Mouse (Mus musculus): ENCODE results near the gene A930017K11Rik.

A930017K11Rik gene

DNA sequence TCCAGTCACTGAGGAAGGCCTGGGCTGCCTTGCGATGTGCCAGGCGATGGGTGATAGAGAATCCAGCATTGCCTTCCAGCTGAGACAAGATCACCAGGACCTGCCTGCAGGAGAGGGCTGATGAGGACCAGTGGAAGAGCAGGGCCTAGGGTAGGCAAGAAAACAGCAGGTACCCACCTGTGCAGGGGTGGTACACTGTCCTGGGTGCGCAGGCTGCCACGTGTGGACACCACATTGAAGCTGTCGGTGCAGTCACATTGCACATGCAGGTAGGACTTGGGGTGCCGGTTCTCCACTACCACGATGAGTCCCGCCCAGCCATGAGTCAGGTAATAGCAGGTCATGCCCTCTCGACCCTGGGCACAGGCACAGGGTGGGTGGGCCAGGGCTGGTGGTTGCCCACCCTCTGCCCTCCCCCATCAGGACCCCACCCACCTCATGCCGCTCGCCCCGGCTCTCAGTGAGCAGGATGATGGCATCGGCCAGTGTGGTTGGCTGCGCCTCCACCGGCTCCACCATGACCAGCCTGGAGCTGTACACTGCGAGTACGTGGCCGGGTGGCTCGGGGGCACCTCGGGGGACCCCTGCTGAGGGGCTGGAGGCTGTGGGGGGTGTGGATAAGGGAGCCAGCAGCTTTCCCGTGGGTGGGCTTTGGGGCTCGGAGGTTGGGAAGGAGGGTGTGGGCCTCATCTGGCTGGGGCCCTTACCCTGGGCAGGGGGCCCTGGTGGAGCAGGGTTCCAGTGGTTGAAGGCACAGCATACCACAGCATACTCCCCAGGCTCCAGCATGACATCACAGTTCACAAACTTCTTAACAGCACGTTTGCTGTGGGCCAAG lies 7.5 kb upstream of the A930017K11Rik start:
- in situ Hi-C loops (cut with MboI; ENCODE audit: low sequenced_read_pairs), result no loop called here

DNA sequence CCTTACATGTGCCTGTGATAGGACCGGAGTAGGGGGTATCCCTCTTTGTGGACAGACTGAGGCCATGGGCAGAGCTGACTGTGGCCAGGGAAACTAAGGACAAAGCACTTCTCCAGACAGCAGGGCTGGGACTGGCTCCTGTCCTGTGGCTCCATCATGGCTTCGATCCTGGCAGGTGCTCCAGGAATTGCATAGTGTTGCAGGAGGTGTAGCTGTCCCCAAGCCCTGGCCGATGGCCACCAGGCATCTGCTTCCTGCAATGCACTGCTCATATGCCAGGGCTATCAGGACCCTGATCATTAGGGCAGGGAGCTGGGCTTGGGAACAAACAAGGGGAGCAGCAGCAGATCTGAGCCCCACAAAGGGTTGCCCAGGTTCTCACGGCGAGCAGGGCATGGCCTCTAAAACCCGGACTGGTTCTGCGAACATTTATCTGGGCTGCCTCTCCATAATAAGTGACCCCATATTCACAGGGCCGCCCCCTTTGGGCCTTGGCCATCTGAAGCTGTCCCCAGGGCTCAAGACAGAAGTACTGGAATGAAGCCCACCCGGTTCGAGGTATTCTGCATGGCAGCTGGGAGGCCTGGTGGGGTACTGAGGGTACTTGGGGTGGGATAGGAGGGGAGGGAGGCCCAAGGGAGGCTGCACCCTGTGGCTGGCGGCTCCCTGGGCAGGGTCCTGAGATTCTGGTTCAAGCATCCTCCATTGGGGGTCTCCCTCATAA lies 6.6 kb upstream of the A930017K11Rik start:
- in situ Hi-C loops (cut with MboI; ENCODE audit: low sequenced_read_pairs), result no loop called here

DNA sequence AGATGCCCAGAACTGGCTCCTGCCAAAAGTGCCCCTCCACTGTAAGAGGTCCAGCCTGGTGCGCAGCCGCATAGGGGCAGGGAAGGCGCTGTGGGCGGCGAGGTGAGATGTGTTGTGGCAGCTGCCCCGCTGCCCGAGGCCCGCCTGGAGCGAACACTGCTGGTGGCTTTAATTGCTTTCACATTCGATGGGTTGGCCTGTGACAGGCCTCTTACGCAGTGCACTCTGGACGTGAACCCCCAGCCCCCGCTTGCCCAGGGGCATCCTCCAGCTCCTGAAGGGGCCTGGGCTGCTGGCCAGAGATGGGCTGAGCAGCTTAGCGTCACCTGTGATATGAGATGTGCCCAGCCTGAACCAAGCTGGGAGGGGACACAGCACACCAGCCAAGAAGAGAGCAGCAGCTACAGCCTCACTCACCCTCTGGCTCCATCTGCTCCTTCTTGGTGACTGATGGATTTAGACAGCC lies 5.3 kb upstream of the A930017K11Rik start:
- in situ Hi-C loops (cut with MboI; ENCODE audit: low sequenced_read_pairs), result no loop called here

DNA sequence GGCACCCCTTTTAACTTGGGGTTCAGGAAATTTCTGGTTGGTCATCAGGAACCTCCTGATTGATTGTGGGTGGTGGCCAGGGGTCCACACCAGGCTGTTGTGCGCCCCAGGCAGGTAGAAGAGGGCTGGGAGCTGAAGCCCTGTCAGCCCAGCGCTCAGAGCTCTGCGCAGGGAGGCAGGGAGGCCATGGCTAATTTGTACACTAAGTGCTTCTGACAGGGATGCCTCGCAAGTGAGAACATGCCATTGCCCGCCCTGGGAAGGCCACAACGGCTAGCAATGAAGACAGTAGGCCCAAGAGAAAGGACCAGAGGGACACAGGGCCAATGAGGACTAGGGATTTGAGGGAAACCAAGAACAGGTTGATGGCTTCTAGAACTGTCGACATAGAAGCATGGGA lies 4.3 kb upstream of the A930017K11Rik start:
- in situ Hi-C loops (cut with MboI; ENCODE audit: low sequenced_read_pairs), result no loop called here

DNA sequence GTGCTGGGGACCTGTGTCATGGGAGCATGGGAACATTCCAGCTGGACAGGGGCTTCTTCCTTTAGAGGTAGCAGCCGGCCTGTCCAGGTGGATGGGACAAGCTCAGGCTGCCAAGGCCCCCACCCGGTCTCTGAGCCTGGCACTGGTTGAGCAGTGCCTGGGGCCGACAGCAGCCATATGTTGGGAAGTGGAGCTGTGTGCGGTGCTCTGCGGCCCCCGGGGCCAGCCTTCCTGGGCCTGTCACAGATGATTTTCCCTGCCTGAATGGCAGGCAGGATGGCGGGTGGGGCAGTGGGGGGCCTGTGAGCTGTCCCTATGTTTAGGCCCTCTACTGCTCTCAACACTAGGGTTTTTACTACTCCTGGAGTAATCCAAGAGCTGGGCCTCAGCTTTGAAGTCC lies 3.8 kb upstream of the A930017K11Rik start:
- in situ Hi-C loops (cut with MboI; ENCODE audit: low sequenced_read_pairs), result no loop called here

DNA sequence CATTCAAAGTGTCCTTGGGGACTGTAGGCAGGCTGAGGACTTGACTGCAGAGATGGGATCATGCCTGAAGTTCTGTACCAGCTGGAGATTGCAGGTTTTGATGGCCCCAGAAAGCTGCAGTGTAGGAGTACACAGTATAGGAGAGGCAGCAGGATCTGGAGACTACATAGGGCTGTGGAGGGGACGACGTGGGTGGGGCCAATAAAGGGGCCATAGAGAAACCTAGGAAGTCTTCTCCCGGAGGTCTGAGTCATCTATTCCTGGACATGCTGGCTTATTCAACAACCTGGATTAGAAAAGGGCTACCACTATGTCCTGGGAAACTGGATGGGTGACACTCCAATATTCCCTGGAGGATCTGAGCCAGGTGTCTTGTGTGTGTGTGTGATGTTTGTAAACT lies 3.4 kb upstream of the A930017K11Rik start:
- in situ Hi-C loops (cut with MboI; ENCODE audit: low sequenced_read_pairs), result no loop called here

DNA sequence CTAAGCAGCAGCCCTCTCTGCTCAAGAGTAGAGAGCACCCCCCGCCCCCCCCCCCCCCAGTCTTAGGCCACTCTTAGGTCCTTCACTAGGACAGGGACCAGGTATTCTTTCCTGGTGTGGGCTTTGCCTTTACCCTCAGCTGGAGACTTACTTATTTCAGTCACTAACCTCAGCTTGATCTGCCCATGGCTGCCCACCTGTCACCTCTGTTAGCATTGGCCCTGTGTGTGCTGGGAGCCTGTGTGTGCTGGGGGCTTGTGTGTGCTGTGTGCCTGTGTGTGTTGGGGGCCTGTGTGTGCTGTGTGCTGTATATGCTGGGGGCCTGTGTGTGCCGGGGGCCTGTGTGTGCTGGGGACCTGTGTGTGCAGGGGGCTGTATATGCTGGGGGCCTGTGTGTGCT lies 2.3 kb upstream of the A930017K11Rik start:
- in situ Hi-C loops (cut with MboI; ENCODE audit: low sequenced_read_pairs), result no loop called here

DNA sequence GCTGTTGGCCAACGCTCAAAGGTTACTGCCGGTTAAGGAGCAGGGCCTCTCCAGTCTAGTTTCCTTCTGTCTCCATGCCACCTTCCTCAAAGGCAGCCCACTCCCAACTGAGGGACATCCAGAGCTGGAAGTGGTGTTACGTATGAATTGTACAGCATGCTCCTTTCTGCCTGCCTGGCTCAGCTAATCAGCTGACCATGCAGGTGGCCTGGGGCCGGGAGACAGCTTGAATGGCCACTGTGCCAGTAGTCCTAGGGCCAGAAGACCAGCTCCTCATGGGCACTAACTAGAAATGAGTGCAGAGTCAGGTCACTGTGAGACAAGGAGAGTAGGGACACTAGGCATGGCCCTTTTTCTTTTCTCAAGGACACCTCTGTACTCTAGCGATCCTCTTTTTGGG lies 796 bp upstream of the A930017K11Rik start:
- in situ Hi-C loops (cut with MboI; ENCODE audit: low sequenced_read_pairs), result no loop called here

DNA sequence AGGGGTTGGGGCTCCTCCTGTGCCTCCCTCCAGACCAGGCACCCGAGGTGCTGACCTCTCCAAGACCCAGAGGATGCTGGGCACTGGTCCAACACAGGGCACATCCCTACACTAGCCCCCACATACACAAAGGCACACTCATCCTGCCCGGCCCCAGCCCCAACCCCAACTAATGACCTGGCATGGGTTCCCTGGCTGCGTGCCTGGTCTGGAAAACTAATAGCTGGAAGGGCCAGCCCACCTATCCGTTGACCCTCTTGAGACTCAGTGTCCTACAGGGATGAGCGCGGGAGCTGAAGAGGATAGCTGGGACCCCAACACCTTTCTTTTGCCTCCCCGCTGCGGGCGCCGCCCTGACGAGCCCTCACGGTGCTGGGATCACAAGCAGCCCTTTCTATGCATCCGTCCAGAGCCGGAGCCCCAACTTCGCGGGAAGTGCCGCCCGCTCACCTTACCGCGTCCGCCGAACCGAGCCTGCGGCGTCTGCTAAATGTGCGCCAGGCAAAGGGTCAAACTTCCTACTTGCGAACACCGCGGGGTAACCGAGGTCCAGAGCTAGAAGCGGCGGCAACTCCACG lies 1.1 kb downstream of the A930017K11Rik start:
- in situ Hi-C loops (cut with MboI; ENCODE audit: low sequenced_read_pairs), result no loop called here

DNA sequence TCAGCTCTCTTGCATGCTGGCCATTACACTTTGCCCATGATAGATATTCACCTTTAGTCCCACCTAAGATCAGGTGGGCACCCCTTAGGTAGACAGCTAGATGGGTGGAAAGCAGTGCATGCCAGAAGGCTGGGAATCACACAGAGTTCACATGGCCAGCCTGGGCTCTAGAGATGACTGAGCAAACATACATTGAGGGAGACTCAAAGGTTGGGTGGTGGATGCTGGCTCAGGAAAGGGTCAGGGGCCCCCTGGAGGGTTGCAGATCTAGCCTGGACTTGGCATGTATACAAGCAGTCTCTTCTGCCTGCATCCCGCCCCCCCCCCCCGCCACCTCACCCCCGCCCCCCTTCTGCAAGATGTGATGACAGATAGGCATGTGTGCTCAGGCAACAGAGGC lies 1.7 kb downstream of the A930017K11Rik start:
- in situ Hi-C loops (cut with MboI; ENCODE audit: low sequenced_read_pairs), result no loop called here

DNA sequence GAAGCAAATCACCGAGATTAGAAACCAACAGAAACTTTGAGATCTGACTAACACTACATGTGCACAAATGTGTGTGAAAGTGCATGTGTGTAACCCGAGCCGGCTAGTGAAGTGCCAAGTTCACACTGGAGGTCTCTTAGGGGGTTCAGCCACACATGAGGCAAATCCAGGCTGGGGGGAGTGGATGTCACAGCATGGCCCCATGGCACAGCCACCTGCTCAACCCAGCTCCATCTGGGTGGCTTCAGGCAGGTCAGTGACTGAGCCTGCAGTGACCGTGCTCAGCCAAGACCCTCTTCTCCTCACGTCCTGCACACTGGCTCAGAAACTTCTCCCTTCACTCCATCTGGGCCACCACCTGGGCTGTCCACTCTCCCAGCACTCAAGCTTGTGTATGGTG lies 2.4 kb downstream of the A930017K11Rik start:
- in situ Hi-C loops (cut with MboI; ENCODE audit: low sequenced_read_pairs), result no loop called here

DNA sequence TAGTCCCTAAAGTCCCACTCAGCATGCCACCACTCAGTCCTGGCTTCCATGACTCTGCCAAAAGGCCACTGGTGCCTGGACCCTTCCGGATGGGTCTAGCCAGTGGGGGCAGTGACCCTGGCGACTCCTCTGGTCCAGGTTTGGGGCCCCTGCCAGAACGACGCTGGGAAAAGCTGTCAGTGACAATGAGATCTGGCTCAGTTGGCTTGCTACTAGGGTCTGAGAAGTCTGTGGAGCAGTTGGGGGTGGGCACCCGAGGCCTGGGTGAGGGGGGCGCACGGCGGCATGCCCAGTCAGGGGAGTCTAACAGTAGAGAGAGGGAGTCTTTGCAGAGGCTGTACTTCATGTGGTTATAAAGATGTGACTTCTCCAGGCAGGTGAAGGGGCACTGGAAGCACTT lies 4.3 kb downstream of the A930017K11Rik start:
- in situ Hi-C loops (cut with MboI; ENCODE audit: low sequenced_read_pairs), result no loop called here

DNA sequence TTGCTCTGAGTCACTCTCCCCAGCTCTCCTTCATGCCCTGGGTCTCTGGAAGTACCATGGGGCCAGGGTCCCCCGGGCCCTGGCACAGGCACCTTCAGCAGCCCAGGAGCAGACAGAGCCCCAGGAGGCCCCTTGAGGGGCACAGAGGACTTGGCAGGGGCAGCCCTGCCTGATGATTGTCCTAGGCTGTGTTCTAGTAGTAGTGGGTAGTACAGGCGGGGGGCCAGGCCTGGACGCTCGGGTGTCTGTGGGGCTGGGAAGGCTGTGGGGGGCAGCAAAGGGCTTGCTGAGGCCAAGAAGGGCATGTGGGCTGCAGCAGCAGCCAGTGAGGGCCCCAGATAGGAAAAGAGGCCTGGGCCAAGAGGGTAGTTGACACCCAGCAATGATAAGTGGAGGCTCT lies 4.8 kb downstream of the A930017K11Rik start:
- in situ Hi-C loops (cut with MboI; ENCODE audit: low sequenced_read_pairs), result no loop called here

DNA sequence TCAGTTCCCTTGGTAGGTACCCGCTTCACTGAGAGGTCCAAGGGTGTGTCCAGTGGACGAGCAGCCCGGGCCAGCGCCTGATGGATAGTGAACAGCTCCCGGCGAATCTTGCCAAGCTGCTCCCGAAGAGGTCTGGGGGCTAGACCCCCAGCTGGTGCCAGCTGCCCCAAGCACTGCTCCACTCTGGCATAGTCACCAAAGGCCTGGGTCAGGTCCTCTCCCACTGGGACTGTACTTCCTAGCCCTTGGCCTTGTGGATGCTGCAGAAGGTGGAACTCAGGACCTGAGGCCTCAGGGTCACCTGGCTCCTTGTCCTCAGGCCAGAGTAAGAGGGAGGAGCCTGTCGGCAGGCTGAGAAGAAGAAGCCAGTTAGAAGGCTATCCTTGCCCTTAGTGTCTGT lies 5.5 kb downstream of the A930017K11Rik start:
- in situ Hi-C loops (cut with MboI; ENCODE audit: low sequenced_read_pairs), result no loop called here

DNA sequence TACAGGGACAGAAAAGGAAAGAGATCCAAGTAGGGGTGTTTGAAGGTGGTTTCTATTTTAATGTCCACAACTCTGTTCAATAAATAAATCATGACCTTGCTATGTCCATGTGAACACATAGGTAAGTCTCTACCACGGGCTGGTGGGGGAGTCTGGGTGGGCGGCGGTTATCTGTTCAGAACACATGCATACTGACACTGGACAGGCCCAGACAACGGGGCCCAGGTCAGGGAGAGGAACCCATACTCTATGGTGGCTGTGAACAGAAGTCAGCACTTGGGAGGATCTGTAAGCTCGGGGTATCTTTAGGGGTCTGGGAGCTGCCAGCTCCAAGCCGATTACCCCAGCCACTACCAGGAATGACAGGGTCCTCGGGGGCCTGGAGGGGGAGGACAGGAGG lies 6.0 kb downstream of the A930017K11Rik start:
- in situ Hi-C loops (cut with MboI; ENCODE audit: low sequenced_read_pairs), result no loop called here

DNA sequence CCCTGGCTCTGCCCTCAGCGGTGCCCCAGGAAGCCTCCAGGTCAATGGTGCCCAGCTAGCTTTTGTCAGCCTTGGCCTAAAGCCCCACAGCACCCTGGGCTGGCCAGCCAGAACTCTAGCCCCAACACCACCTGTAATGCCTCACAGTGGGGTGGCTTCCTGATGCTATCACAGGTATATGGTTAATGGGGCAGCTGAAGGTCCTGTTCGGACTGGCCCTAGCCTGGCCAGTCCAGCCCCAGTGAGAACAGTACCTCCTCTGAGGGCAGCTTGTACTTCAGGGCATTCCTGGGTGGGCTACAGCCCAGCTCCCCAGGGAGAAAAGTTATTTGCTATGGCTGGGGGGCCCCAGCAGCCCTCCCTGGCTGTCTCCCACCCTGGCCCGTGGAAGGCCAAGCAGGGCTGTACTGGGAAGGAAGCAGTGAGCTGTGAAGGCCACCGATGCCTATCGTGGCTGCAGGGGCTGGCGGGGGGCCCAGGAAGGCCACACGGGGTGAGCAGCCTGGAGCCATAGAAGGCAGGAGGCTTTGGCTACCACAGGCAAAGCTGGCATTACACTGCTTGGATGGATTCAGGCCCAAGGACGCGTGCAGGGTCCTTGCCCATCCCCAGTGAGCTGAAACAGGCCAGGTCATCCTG lies 6.7 kb downstream of the A930017K11Rik start:
- in situ Hi-C loops (cut with MboI; ENCODE audit: low sequenced_read_pairs), result no loop called here

DNA sequence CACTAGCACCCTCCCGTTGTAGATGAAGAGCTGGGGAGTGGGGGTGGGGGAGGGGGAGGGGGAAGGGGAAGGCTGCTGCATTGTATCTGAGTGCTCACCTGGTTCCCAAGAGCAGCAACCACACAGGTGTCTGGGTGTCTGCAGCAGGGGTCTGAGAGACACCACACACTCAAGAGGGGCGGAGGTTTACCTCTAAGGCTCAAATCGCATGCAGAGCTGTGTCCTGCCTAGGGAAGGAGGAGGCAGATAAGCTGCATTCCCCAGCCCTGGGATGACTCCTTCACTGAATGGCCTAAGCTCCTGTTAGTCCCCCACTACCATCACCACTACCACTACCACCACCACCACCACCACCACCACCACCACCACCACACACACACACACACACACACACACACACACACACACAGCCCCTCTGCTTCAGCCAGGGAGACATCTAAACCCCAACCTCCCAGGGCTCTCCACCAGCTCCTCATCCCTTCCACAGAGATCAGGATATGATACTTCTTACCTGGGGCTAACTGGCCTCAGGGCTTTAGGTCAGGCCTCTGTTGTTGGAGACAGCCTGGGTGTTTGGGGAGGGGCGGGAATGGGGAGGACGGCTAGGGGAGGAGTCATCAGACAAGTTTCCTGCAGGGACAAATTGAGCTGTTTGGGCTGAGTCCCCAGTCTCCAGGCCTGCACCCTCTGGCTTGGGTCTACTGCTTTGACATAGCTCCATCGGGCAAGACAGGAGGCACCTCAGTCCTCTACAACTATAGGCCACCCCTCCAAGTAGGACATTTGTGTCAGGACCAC lies 7.8 kb downstream of the A930017K11Rik start, which contains the start of the genes Pigq and Nhlrc4:
Gene Pigq, minus strand, starts transcription at position 571 of the 798 bp plus-strand sequence.
Gene Nhlrc4, minus strand, starts transcription at position 596 of the 798 bp plus-strand sequence.
- in situ Hi-C loops (cut with MboI; ENCODE audit: low sequenced_read_pairs), result no loop called here

DNA sequence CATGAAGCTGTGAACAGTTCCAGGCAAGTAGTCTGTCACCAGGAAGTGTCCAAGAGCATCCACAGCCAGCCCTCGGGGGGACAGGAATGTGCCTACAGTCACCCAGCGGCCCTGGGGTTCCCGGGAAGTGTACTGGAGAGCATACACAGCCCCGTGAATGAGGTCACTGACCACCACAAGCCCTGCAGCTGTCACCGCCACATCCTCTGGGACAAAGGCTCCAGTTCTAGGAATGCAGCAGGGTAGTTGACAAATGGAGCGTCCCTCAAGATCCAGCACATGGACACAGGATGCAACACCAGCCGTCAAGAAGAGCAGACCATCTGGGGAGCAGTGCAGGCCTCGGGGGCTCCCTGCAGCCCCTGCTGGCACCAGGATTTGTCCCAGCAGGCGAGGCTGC lies 8.6 kb downstream of the A930017K11Rik start:
- in situ Hi-C loops (cut with MboI; ENCODE audit: low sequenced_read_pairs), result no loop called here

DNA sequence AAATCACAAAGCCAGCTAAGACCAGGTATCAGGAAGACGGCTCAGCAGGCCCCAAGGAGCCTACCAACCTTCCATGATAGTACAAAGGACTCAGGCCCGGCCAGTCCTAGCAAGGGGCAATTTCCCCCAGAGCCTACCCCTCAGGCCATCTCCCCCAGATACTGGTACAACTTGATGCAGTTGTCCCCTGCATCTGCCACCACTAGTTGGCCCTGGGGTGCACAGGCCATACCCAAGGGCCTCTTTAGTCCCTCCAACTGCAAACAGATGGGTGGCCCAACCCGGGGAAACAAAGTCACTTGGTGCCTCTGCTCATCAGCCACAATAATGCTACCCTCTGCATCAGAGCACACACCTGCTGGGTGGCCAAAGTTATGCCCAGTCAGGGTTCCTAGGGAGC lies 9.1 kb downstream of the A930017K11Rik start:
- in situ Hi-C loops (cut with MboI; ENCODE audit: low sequenced_read_pairs), result no loop called here

DNA sequence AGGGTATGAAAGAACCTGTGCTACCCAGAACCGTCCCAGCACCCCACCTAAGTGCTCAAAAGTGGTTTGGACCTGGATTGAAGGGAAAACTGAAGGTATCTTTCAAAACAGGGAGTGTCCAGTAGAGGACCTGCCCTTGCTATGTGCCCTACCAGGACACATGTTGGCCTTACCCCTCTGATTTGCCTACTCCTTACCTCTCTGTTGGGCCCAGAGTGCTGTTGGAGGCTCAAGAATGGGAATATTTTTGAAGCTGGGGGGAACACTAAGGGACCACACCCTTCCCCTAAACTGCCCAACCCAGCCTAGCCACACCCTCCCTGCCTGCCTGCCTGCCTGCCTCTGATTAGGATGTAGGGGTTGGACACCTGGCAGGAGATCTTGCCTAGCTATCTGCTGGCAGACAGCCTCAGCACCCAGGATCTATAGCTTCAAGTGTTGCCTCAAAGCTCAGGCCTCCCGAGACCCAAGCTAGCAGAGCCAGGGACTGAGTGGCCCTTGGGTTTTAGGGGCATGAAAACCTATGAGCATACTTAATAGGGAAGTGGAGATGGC lies 9.7 kb downstream of the A930017K11Rik start:
- in situ Hi-C loops (cut with MboI; ENCODE audit: low sequenced_read_pairs), result no loop called here

Measured in CH12F3 (cell line).